Mouse (Mus musculus): ENCODE measurements around the gene Ubap2l. TPM values are rescaled to one million over a fixed set of nuclear protein-coding genes. Genes with fewer than 3 reads are reported as not detected.

Gene Ubap2l
- polyA plus RNA-seq, 1 experiment from 2014 or later = 105 TPM

DNA sequence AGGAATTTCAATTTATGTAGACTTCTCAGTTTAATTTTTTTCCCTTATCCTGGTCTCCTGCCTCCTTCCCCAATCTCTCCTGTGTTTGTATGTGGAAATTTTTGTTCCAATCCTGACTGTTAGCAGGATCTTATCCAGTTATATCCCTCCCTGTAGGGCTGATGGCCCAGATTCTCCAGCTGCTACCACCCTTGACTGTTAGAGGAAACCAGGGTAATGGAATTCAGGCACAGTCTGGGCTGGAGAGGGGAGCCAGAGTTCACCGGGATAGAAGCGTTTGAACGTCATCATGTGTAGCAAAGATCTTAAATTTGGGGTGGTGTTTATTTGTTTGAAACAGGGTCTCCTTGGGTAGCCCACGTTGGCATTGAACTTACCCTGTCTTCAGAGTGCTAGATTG, 32.4 kb upstream of the Ubap2l start:
- no peaks in the 10 kb centered on the region for H3K27me3 ChIP-seq (replicated peaks; ENCODE audit: control insufficient read depth, insufficient read depth, low read length)
- H3K4me2 ChIP-seq (ENCODE audit: low read length) = no peak overlapping the region
- no peaks in the 10 kb centered on the region for H3K9me3 ChIP-seq (ENCODE audit: control insufficient read depth, low read length)
- H3K36me3 ChIP-seq (ENCODE audit: control insufficient read depth, insufficient read depth, low read length) = peaks cover 22% of the 10 kb centered on the region
- no peak overlapping the region for H3K9ac ChIP-seq (ENCODE audit: low read depth, low read length)
- no peak overlapping the region for H3K4me3 ChIP-seq (ENCODE audit: low read length)
- no peak for ATAC-seq
- H3K27ac ChIP-seq (ENCODE audit: low read depth, low read length) = no peak overlapping the region
- WGBS = 72% methylated on average over 4 of the region's 4 CpGs
- H3K4me1 ChIP-seq (ENCODE audit: control insufficient read depth, insufficient read depth, low read depth, low read length) = peaks cover 35% of the 10 kb centered on the region

DNA sequence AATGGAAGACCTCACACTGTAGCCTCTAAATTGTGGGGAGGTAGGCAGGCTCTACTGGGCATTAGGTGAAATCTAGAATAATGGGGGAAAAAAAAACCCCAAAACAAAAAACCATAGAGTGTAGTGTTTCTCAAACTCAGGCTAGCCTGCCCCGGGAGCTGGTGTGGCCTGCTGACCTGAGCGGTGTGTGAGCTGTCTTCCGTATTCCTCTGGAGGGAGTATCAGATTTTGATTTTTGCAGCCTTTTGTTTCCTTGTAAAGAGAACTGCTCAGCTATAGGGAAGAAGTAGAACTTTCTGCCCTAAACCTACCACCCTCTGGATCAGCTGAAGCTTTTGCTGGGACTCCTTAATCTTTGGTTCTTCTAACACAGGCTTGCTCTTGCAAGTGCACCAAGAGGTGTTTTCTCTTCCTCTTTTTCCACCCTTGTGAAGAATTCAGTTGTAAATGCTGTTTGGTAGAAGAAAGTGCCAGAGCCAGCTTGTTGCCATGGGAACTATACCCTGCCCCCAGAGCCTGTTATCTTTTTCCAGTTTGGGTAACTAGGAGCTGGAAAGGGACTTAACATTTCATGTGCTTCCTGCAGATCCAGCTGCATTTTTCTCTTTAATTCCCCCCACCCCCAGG, 31.4 kb upstream of the Ubap2l start:
- peaks cover 37% of the 10 kb centered on the region for H3K4me1 ChIP-seq (ENCODE audit: control insufficient read depth, insufficient read depth, low read depth, low read length)
- peak overlapping the region; percentile 55 for H3K27ac ChIP-seq (ENCODE audit: low read depth, low read length)
- H3K27me3 ChIP-seq (replicated peaks; ENCODE audit: control insufficient read depth, insufficient read depth, low read length) = no peaks in the 10 kb centered on the region
- 40% methylated on average over 3 of the region's 3 CpGs for WGBS
- H3K36me3 ChIP-seq (ENCODE audit: control insufficient read depth, insufficient read depth, low read length) = peaks cover 15% of the 10 kb centered on the region
- H3K9ac ChIP-seq (ENCODE audit: low read depth, low read length) = no peak overlapping the region
- peak overlapping the region; percentile 22 for H3K4me2 ChIP-seq (ENCODE audit: low read length)
- no peak overlapping the region for H3K4me3 ChIP-seq (ENCODE audit: low read length)
- no peaks in the 10 kb centered on the region for H3K9me3 ChIP-seq (ENCODE audit: control insufficient read depth, low read length)
- no peak for ATAC-seq

DNA sequence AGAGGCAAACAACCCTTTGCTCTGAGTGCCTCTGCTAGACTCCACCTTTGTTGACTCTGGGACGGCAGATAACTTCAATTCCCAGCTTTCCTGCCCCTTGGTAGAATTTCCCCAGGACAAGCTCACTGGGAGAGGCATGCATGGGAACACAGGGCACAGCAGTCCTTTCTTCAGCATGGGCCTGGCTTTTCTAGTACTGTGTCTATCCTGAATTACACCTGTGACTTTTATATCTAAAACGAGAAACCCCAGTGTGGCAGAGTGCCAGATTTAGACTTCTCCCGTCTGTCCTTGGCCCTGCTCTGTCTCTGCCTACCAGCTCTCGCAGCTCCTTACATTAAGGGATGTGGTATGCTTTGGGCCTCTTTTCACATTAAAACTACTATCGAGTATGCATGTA, 30.6 kb upstream of the Ubap2l start:
- peak overlapping the region; percentile 22; the same call in 1 of the 2 replicates for H3K4me2 ChIP-seq (ENCODE audit: low read length)
- no peak for ATAC-seq
- WGBS = 60% methylated on average over 5 of the region's 5 CpGs
- H3K4me3 ChIP-seq (ENCODE audit: low read length) = no peak overlapping the region
- H3K27me3 ChIP-seq (replicated peaks; ENCODE audit: control insufficient read depth, insufficient read depth, low read length) = no peaks in the 10 kb centered on the region
- H3K9ac ChIP-seq (ENCODE audit: low read depth, low read length) = no peak overlapping the region
- H3K4me1 ChIP-seq (ENCODE audit: control insufficient read depth, insufficient read depth, low read depth, low read length) = peaks cover 39% of the 10 kb centered on the region
- H3K27ac ChIP-seq (ENCODE audit: low read depth, low read length) = peak overlapping the region; percentile 55; the same call in 1 of the 2 replicates
- peaks cover 11% of the 10 kb centered on the region for H3K36me3 ChIP-seq (ENCODE audit: control insufficient read depth, insufficient read depth, low read length)
- H3K9me3 ChIP-seq (ENCODE audit: control insufficient read depth, low read length) = no peaks in the 10 kb centered on the region

DNA sequence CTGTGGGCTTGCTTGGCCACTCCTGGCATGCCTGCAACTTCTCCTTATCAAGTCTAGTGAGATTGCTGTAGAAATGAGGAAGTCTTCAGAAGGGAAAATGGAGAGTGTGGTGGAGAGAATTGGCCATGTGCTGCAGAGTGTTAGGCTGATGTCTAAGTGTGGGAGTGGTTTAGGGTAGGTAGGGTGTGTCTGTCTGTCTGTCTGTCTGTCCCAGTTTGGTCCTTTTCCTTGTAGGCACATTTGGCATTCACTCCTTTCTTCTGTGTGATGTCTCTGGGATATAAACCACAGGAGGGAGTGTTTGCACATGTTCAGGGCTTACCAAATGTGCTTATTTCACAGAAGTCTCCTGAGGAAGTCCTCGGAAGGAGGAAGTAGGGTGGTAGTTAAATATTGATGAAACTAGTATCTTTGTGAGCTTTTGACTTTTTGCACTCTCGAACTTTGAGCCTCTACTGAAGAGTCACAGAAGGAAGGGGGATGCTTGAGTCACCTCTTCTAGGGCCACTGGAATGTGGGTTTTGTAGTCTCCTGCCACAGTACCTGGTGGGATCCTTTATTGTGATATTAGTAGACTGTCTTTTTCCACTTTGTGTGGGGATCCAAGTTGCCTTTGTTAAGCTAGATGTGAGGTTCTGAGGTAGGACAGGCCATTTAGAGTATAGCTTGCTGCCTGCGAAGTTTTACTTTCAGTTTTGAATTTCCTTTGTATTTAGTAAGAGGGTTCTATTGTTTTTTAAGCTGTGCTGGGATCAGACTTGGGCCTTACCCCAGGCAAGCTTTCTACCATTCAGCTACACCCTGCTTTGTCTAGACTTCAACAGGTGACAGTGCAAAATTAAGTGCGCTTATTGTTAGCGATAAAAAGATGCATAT, 29.2 kb upstream of the Ubap2l start:
- no peak overlapping the region for H3K27ac ChIP-seq (ENCODE audit: low read depth, low read length)
- H3K9ac ChIP-seq (ENCODE audit: low read depth, low read length) = no peak overlapping the region; the same call in 1 of the 2 replicates
- no peaks in the 10 kb centered on the region for H3K27me3 ChIP-seq (replicated peaks; ENCODE audit: control insufficient read depth, insufficient read depth, low read length)
- H3K9me3 ChIP-seq (ENCODE audit: control insufficient read depth, low read length) = no peaks in the 10 kb centered on the region
- no peak for ATAC-seq
- 74% methylated on average over 5 of the region's 5 CpGs for WGBS
- peaks cover 43% of the 10 kb centered on the region for H3K4me1 ChIP-seq (ENCODE audit: control insufficient read depth, insufficient read depth, low read depth, low read length)
- H3K4me2 ChIP-seq (ENCODE audit: low read length) = peak overlapping the region; percentile 76
- no peaks in the 10 kb centered on the region for H3K36me3 ChIP-seq (ENCODE audit: control insufficient read depth, insufficient read depth, low read length)
- no peak overlapping the region for H3K4me3 ChIP-seq (ENCODE audit: low read length)

DNA sequence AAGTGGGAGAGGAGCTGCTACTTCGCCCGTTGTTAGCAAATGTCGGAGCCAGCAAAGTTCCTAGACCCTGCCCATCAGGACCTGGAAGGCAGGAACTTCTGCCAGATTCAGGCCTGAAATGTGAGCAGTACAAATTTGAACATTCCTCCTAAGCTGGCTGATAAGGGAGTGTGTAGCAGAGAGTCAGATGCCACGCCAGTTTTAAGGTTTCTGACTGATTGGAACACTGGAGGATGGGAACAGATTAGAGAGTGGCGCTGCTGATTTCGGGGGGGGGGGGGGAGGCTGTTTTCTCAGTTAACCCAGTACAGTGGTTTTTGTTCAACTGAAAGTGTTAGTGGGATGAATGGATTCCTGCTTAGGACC, 28.1 kb upstream of the Ubap2l start:
- peak overlapping the region; percentile 88; the same call in 1 of the 2 replicates for H3K27ac ChIP-seq (ENCODE audit: low read depth, low read length)
- peak overlapping the region; percentile 92 for H3K4me3 ChIP-seq (ENCODE audit: low read length)
- no peak for ATAC-seq
- no peaks in the 10 kb centered on the region for H3K9me3 ChIP-seq (ENCODE audit: control insufficient read depth, low read length)
- peaks cover 43% of the 10 kb centered on the region for H3K4me1 ChIP-seq (ENCODE audit: control insufficient read depth, insufficient read depth, low read depth, low read length)
- no peaks in the 10 kb centered on the region for H3K36me3 ChIP-seq (ENCODE audit: control insufficient read depth, insufficient read depth, low read length)
- peak overlapping the region; percentile 77 for H3K9ac ChIP-seq (ENCODE audit: low read depth, low read length)
- peak overlapping the region; percentile 76 for H3K4me2 ChIP-seq (ENCODE audit: low read length)
- H3K27me3 ChIP-seq (replicated peaks; ENCODE audit: control insufficient read depth, insufficient read depth, low read length) = no peaks in the 10 kb centered on the region
- 2% methylated on average over 6 of the region's 6 CpGs for WGBS

DNA sequence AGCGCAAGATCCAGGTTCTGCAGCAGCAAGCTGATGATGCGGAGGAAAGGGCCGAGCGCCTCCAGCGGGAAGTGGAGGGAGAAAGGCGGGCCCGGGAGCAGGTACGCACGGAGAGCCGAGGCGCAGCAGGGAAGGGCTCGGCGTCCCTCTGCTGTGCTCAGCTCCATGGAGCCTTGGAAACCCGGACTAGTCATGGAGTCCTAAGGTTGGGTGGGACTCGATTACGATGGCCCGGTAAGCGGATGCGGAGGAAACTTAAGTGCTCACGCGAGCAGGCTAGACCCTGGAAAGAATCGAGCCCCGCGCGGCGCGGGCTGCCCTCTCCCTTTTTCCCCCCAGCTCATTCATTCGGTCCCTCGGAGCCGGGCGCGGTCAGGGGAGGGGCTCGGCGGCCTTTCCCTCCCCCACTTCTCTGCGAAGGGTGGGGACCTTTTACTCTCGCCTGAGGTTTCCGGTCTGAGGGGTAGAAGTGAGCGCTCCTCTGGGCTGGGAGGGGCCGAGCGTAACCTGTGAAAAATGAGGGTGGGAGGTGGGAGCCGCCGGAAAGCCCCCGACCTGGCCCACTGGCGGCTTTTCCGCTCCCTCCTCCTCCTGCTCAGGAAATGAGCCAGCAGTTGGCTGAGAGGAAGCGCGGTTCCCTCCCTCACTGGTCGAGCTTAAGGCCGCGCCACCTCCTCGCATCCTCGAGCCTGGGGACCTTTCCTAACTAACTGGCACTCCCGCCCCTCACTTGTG, 27.5 kb upstream of the Ubap2l start:
- ATAC-seq = peak; percentile 69
- peak overlapping the region; percentile 88 for H3K27ac ChIP-seq (ENCODE audit: low read depth, low read length)
- 0% methylated on average over 48 of the region's 53 CpGs for WGBS
- no peaks in the 10 kb centered on the region for H3K27me3 ChIP-seq (replicated peaks; ENCODE audit: control insufficient read depth, insufficient read depth, low read length)
- peaks cover 43% of the 10 kb centered on the region for H3K4me1 ChIP-seq (ENCODE audit: control insufficient read depth, insufficient read depth, low read depth, low read length)
- H3K4me3 ChIP-seq (ENCODE audit: low read length) = peak overlapping the region; percentile 92
- H3K4me2 ChIP-seq (ENCODE audit: low read length) = peak overlapping the region; percentile 76
- H3K9ac ChIP-seq (ENCODE audit: low read depth, low read length) = peak overlapping the region; percentile 77
- no peaks in the 10 kb centered on the region for H3K9me3 ChIP-seq (ENCODE audit: control insufficient read depth, low read length)
- H3K36me3 ChIP-seq (ENCODE audit: control insufficient read depth, insufficient read depth, low read length) = no peaks in the 10 kb centered on the region

DNA sequence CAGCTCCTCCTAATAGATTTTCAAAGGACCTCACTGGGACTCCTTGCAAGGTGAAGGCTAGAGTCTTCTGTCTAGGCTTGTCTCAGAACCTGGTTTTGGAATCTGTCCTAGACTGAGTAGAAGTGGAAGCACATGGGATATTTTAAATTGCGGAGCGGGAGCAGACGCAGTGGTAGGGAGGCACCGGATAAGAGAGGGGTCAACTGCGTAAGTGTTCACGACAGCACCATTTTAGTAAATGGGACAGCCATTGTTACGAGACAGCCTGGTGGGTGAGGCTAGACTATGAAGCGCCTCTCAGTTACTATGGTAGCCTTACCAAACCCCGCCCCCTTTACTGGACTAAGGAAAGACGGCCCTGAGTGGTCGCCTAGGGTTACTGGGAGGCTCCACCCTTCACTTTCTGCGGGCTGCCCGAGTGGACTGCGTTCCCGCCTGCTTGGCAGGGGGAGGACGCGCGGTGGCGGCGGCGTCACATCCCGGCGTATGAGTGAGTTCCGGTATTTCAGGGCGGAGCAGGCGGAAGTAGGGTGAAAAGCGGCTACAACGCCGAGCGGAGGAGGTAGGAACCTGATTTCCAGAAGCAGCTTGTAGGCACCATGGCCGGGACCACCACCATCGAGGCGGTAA, 26.8 kb upstream of the Ubap2l start:
- ATAC-seq = peak; percentile 96
- Histone ChIP-seq H3K9ac (ENCODE audit: low read depth, low read length) (peak overlapping the region; percentile 77), H3K27me3 (replicated peaks; ENCODE audit: control insufficient read depth, insufficient read depth, low read length) (no peaks in the 10 kb centered on the region), H3K27ac (ENCODE audit: low read depth, low read length) (peak overlapping the region; percentile 88), H3K36me3 (ENCODE audit: control insufficient read depth, insufficient read depth, low read length) (no peaks in the 10 kb centered on the region), H3K4me1 (ENCODE audit: control insufficient read depth, insufficient read depth, low read depth, low read length) (peaks cover 41% of the 10 kb centered on the region), H3K9me3 (ENCODE audit: control insufficient read depth, low read length) (no peaks in the 10 kb centered on the region), H3K4me3 (ENCODE audit: low read length) (peak overlapping the region; percentile 92), H3K4me2 (ENCODE audit: low read length) (peak overlapping the region; percentile 76)
- 0% methylated on average over 33 of the region's 33 CpGs for WGBS

DNA sequence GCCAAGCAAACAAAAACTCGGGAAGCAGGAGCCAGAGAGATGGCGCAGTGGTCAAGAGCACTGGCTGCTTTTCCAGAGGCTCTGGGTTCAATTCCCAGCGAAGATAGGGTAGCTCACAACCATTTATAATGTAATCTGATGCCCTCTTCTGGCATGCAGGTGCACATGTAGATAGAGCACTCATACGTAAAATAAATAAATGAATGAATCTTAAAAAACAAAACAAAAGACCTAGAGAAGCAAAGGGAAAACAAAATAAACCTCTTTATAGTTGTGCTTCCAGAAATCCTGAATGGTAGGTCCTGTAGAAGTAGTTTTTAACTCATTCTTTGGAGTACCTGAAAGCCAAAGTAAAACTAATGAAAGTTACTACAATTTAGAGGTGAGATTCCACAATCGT, 25.8 kb upstream of the Ubap2l start:
- no peaks in the 10 kb centered on the region for H3K9me3 ChIP-seq (ENCODE audit: control insufficient read depth, low read length)
- peaks cover 31% of the 10 kb centered on the region for H3K4me1 ChIP-seq (ENCODE audit: control insufficient read depth, insufficient read depth, low read depth, low read length)
- no peak for ATAC-seq
- WGBS = 64% methylated on average over 5 of the region's 5 CpGs
- H3K4me2 ChIP-seq (ENCODE audit: low read length) = no peak overlapping the region
- no peaks in the 10 kb centered on the region for H3K27me3 ChIP-seq (replicated peaks; ENCODE audit: control insufficient read depth, insufficient read depth, low read length)
- H3K4me3 ChIP-seq (ENCODE audit: low read length) = no peak overlapping the region
- no peak overlapping the region for H3K27ac ChIP-seq (ENCODE audit: low read depth, low read length)
- H3K36me3 ChIP-seq (ENCODE audit: control insufficient read depth, insufficient read depth, low read length) = no peaks in the 10 kb centered on the region
- H3K9ac ChIP-seq (ENCODE audit: low read depth, low read length) = no peak overlapping the region

All from hindbrain, embryonic 16.5 days (tissue).